Mouse (Mus musculus) testis, adult 2 months (tissue): ENCODE data around the gene Acap2. TPM values are rescaled to one million over a fixed set of nuclear protein-coding genes. Genes with fewer than 3 reads are reported as not detected.

ENCODE experiments used
- H3K27ac ChIP-seq: fragments of 200-500 bp; 2 replicates; pipeline ENCODE4 v1.5.1; 2012; ENCODE audit warnings: low read depth, low read length; ENCODE audit not compliant: control insufficient read depth, insufficient read depth
- H3K27me3 ChIP-seq: fragments of 200-500 bp; 2 replicates; pipeline ENCODE4 v1.6.1; 2012; ENCODE audit warnings: mild to moderate bottlenecking, low read length, moderate library complexity; ENCODE audit not compliant: control insufficient read depth, insufficient read depth
- H3K36me3 ChIP-seq: fragments of 200-500 bp; 2 replicates; pipeline ENCODE4 v1.6.1; 2012; ENCODE audit warnings: mild to moderate bottlenecking, low read length; ENCODE audit not compliant: control insufficient read depth, insufficient read depth
- H3K4me1 ChIP-seq: fragments of 200-500 bp; 2 replicates; pipeline ENCODE4 v1.6.1; 2012; ENCODE audit warnings: low read length; ENCODE audit not compliant: control insufficient read depth, insufficient read depth
- H3K4me3 ChIP-seq: fragments of 200-500 bp; 2 replicates; pipeline ENCODE4 v1.5.1; 2012; ENCODE audit warnings: low read depth, mild to moderate bottlenecking, low read length, moderate library complexity, mixed read lengths; ENCODE audit not compliant: control insufficient read depth
- CTCF ChIP-seq: fragments of 200-500 bp; IDR thresholded peaks from 2 replicates; pipeline ENCODE4 v1.5.1; 2012; ENCODE audit warnings: low read depth, mild to moderate bottlenecking, inconsistent platforms, low read length, moderate library complexity; ENCODE audit not compliant: control insufficient read depth, insufficient read depth, insufficient replicate concordance
- POLR2A ChIP-seq: fragments of 200-500 bp; IDR thresholded peaks from 2 replicates; pipeline ENCODE4 v1.6.1; 2012; ENCODE audit warnings: low read depth, mild to moderate bottlenecking, inconsistent platforms, low read length, moderate library complexity; ENCODE audit not compliant: control insufficient read depth
- polyA plus RNA-seq: library from polyadenylated mRNA; depleted of rRNA; stranded (reverse); fragments of >200 nt; gene quantifications from 2 replicates; pipeline ENCODE4 v1.2.3, GENCODE M21; 2012

The Acap2 gene
- polyA plus RNA-seq, 1 experiment, result 3.8 TPM

DNA sequence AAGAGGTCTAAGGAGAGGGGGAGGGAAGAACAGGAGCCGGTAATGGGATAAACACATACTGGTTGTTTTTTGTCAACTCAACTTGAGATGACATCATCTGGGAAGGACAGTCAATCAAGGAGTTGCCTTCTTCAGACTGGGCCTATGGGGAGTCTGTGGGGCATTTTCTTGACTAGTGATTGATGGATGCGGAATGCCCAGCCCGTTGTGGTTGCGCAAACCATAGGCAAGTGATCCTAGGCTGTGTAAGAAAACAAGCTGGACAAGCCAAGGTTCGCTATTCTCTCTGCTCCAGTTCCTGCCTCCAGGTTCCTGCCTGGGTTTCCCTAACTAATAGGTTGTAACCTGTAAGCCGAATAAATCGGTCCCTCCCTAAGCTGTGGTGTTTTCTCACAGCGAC lies 4.1 kb upstream of the Acap2 start:
- TF ChIP-seq CTCF (no peak), POLR2A (no peak)

DNA sequence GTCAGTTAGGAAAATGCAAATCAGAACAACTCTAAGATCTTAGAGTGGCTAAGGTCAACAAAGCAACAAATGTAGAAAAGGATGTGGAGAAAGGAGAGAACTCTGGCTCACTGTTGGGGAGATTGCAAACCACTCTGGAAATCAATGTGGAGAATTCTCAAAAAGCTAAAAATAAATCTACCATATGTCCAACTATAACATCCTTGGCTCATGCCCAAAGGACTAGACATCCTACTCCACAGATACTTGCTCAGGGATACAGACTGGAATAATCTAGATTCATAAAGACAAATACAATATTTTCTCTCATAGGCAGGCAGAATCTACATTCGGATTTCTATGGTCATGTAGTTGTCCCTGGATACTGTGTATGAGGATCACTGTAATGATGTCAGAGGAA lies 3.2 kb upstream of the Acap2 start:
- Histone ChIP-seq H3K36me3 (no peaks in the 10 kb centered on the region), H3K4me1 (peaks cover 10% of the 10 kb centered on the region), H3K27ac (no peak overlapping the region), H3K27me3 (no peaks in the 10 kb centered on the region), H3K4me3 (no peak overlapping the region)
- TF ChIP-seq CTCF (no peak), POLR2A (no peak)

More for the DNA sequence above, 4.1 kb upstream of the Acap2 start:
- Histone ChIP-seq H3K4me3 (no peak overlapping the region), H3K4me1 (peaks cover 3% of the 10 kb centered on the region), H3K27ac (no peak overlapping the region), H3K36me3 (no peaks in the 10 kb centered on the region), H3K27me3 (no peaks in the 10 kb centered on the region)

DNA sequence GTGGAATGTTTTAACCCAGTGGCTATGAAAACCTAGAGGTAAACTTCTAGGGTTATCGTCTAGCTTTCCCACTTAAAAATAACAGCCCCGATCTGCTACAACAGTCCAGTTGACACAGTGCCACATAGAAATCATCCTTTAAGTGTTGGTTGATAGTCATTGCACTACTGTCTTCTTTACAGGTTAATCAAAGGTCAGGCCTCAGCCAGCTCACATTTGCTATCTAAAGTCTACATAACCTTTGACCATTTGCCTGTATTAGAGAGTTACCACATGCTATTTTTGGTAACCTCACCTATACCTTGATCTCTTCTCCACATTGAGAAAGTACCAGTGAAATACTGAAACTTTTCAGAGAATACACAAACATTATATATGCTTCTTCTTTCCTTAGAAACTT lies 659 bp upstream of the Acap2 start:
- Histone ChIP-seq H3K4me1 (peaks cover 11% of the 10 kb centered on the region), H3K36me3 (no peaks in the 10 kb centered on the region), H3K4me3 (no peak overlapping the region), H3K27ac (no peak overlapping the region), H3K27me3 (no peaks in the 10 kb centered on the region)
- TF ChIP-seq POLR2A, result no peak
- no peak for TF ChIP-seq CTCF

DNA sequence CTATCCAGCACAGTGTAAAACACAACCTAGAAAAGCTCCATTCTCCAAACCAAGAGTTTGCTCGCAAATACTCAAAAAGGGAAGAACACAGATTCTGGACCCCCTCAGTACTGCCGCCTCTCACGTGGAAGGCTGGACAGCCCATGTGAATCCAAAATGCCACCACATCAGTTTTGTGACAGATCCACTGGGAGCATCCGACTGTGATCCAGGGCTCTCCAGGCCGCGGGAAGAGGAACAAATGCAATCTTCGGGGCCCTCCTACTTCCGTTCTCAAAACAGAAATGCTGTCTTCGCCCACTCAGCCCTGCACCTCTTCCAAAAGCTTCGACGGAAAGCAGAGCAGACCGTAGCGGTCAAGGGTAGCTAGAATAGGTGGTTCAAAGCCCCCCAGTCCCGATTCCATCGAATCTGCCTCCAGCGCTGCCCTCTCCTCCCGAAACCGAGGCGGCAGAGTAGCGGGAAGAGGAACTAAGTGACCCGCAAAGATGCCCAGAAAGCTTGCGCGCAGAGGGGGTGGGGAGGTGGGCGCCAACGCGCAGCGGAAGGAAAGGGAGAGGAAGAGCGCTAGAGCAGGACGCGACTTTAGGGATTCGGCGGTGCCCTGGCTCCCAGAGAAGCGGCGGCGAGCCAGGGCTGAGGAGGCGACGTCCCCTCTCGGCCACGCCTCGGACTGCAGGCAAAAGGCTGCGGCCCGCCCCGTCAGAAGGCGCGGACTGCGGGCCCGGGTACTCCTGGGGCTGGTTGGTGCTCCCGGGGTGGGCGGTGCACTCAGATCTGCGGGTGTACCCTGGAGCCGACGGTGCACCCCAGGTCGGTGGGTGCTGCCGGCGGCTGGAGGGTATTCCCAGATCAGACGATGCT lies 887 bp downstream of the Acap2 start:
- H3K36me3 ChIP-seq, result no peaks in the 10 kb centered on the region
- 0 out of 2 replicates have a peak, but pooled peaks have one; percentile 28 for TF ChIP-seq POLR2A
- peak; percentile 13; the same call in 1 of the 2 replicates for TF ChIP-seq CTCF
- peak overlapping the region; percentile 86 for H3K4me3 ChIP-seq
- H3K4me1 ChIP-seq, result peaks cover 11% of the 10 kb centered on the region
- no peaks in the 10 kb centered on the region for H3K27me3 ChIP-seq
- H3K27ac ChIP-seq, result peak overlapping the region; percentile 76

DNA sequence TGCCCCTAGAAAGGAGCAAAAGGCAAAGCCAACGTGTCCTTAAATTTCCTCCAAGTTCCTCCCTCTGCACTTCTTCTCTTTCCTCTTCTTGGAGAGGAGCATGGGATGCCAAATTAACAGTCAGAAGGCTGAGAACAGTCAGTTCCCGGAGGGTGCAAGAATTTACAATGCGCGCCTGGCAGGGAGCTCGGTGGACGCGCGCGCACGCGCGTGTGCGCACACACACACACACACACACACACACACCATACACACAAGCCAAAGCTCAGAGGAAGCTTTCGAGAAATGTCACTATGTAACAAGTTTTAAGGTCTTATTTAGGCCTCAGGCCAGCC lies 1.5 kb downstream of the Acap2 start:
- Histone ChIP-seq H3K36me3 (no peaks in the 10 kb centered on the region), H3K27me3 (no peaks in the 10 kb centered on the region), H3K4me3 (peak overlapping the region; percentile 86), H3K4me1 (peaks cover 11% of the 10 kb centered on the region), H3K27ac (no peak overlapping the region; the same call in 1 of the 2 replicates)
- TF ChIP-seq CTCF (no peak), POLR2A (no peak)

DNA sequence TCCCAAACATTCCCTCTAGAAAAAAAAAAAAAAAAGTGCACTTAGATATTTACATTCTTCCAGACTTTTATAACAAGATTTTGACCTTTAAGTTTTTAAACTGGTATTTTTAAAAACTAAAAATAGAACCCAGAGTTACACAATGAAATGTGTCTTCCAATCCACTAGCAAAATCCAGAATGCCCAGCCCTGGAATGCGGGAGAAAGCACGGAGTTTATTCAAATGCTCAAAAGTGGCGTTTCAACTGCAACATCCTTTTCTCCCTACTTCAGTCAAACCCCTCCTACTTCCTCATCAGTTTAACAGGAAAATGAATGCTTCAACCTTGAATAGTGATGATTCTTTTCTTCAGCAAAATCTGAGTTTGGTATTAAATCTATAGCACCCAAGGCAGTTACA lies 4.1 kb downstream of the Acap2 start:
- H3K27ac ChIP-seq, result no peak overlapping the region
- H3K4me3 ChIP-seq, result no peak overlapping the region
- peaks cover 11% of the 10 kb centered on the region for H3K4me1 ChIP-seq
- no peaks in the 10 kb centered on the region for H3K27me3 ChIP-seq
- TF ChIP-seq CTCF, result no peak
- no peak for TF ChIP-seq POLR2A
- no peaks in the 10 kb centered on the region for H3K36me3 ChIP-seq

DNA sequence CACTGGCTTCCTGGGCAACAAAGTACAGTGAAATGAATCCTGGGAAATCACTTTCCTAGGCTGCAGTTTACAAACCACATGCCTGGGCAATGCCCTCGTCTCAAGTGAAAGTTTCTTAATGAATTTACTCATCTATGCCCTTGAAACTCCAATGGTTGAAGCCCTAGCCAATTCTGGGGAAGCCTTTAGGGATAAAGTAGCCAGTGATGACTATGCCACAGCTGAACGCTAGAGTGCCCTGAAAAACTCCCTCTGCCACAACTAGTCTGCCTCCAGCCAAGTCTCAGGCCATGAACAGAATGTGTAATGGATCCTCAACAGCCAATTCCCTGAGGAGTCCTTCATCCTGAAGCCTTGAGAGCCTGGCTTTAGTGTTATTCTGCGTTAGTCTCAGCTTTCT lies 8.5 kb downstream of the Acap2 start:
- no peak for TF ChIP-seq POLR2A
- no peak for TF ChIP-seq CTCF
- H3K27me3 ChIP-seq, result no peaks in the 10 kb centered on the region
- no peak overlapping the region for H3K4me3 ChIP-seq
- H3K4me1 ChIP-seq, result no peaks in the 10 kb centered on the region
- H3K27ac ChIP-seq, result no peak overlapping the region
- H3K36me3 ChIP-seq, result no peaks in the 10 kb centered on the region
